ENCODE assay signal across 9 mouse cellular contexts in genomic region chr3:93360045-93360444, GRCm38 (mm10). TPM values are rescaled to one million over a fixed set of nuclear protein-coding genes. Genes with fewer than 3 reads are reported as not detected.
DNase-seq lines count a peak whose midpoint lies in the region; ATAC-seq lines count a peak whose summit lies in the region.
"Had no signal": no experiment of that assay in that cellular context is flagged by ENCODE, and none has a peak within 500 bp of the region (broad histone marks: within the 10 kb centered on the region; RNA-seq: fewer than 3 reads in every experiment).

No protein-coding gene starts in this region.

- intact Hi-C loops in heart, postnatal 36 days (cut with DNase I): loop anchor here (5.0 kb wide), 1 partner anchor 247 kb away; no protein-coding TSS in a partner anchor

- no peaks in the 10 kb centered on the region for H3K9me3 ChIP-seq in heart, embryonic 12.5 days (replicated peaks)
- no peaks in the 10 kb centered on the region for H3K9me3 ChIP-seq in embryonic facial prominence, embryonic 11.5 days (replicated peaks; ENCODE audit: control insufficient read depth, low read length)
- H3K9me3 ChIP-seq in limb, embryonic 10.5 days (replicated peaks): no peaks in the 10 kb centered on the region
- H3K9me3 ChIP-seq: embryonic facial prominence, embryonic 12.5 days had no signal

- no peak overlapping the region for H3K4me2 ChIP-seq in heart, embryonic 12.5 days
- H3K4me2 ChIP-seq in embryonic facial prominence, embryonic 11.5 days (ENCODE audit: low read depth, low read length): no peak overlapping the region
- H3K4me2 ChIP-seq: embryonic facial prominence, embryonic 12.5 days had no signal

- no peak overlapping the region for H3K4me3 ChIP-seq in heart, embryonic 12.5 days
- H3K4me3 ChIP-seq in embryonic facial prominence, embryonic 11.5 days (ENCODE audit: low read depth, low read length): no peak overlapping the region
- H3K4me3 ChIP-seq in limb, embryonic 10.5 days: no peak overlapping the region
- H3K4me3 ChIP-seq: embryonic facial prominence, embryonic 12.5 days had no signal

- DNase-seq in heart, postnatal 36 days: peak; percentile 4 to 29
- DNase-seq in R1 (ENCODE audit: low read depth, low spot score): peak; percentile 71
- DNase-seq in embryonic facial prominence, embryonic 11.5 days (ENCODE audit: low spot score): peak; percentile 50
- DNase-seq in kidney, adult 18-20 months: peak; percentile 50
- DNase-seq in limb, embryonic 10.5 days (ENCODE audit: low spot score): peak; percentile 75
- DNase-seq in ovary, postnatal 10 days (ENCODE audit: low spot score): peak; percentile 15
- DNase-seq in urinary bladder, adult 2 months (ENCODE audit: low spot score): peak; percentile 43

- H3K36me3 ChIP-seq in heart, embryonic 12.5 days: no peaks in the 10 kb centered on the region
- no peaks in the 10 kb centered on the region for H3K36me3 ChIP-seq in embryonic facial prominence, embryonic 11.5 days (replicated peaks; ENCODE audit: control insufficient read depth, insufficient read depth, low read depth, low read length)
- H3K36me3 ChIP-seq in limb, embryonic 10.5 days: no peaks in the 10 kb centered on the region
- H3K36me3 ChIP-seq: embryonic facial prominence, embryonic 12.5 days had no signal

- H3K9ac ChIP-seq in heart, embryonic 12.5 days: no peak overlapping the region
- no peak overlapping the region for H3K9ac ChIP-seq in embryonic facial prominence, embryonic 11.5 days (replicated peaks; ENCODE audit: low read length)
- H3K9ac ChIP-seq: embryonic facial prominence, embryonic 12.5 days had no signal

- H3K4me1 ChIP-seq in heart, embryonic 12.5 days (replicated peaks): no peaks in the 10 kb centered on the region
- H3K4me1 ChIP-seq in embryonic facial prominence, embryonic 11.5 days (ENCODE audit: control insufficient read depth, insufficient read depth, low read length): no peaks in the 10 kb centered on the region
- H3K4me1 ChIP-seq in limb, embryonic 10.5 days: no peaks in the 10 kb centered on the region
- H3K4me1 ChIP-seq: embryonic facial prominence, embryonic 12.5 days had no signal

- peaks cover 3% of the 10 kb centered on the region; the same call in 1 of the 2 replicates for H3K27me3 ChIP-seq in heart, embryonic 12.5 days (replicated peaks)
- no peaks in the 10 kb centered on the region for H3K27me3 ChIP-seq in embryonic facial prominence, embryonic 11.5 days (ENCODE audit: control insufficient read depth, insufficient read depth, low read length)
- H3K27me3 ChIP-seq in limb, embryonic 10.5 days (ENCODE audit: low read depth, poor library complexity, severe bottlenecking): peaks cover 6% of the 10 kb centered on the region; the same call in 1 of the 2 replicates
- H3K27me3 ChIP-seq: embryonic facial prominence, embryonic 12.5 days had no signal

- ATAC-seq in heart, embryonic 12.5 days (ENCODE audit: insufficient number of reproducible peaks, low FRiP score): no peak
- ATAC-seq in embryonic facial prominence, embryonic 11.5 days (replicated peaks; ENCODE audit: insufficient number of reproducible peaks, low FRiP score, low TSS enrichment, low read depth): no peak

- 20% methylated on average over 7 of the region's 7 CpGs for WGBS in heart, embryonic 12.5 days
- 22% methylated on average over 7 of the region's 7 CpGs for WGBS in embryonic facial prominence, embryonic 11.5 days
- WGBS in limb, embryonic 10.5 days: 22% methylated on average over 7 of the region's 7 CpGs

- no peak overlapping the region for H3K27ac ChIP-seq in heart, embryonic 12.5 days (ENCODE audit: poor library complexity, severe bottlenecking)
- no peak overlapping the region for H3K27ac ChIP-seq in embryonic facial prominence, embryonic 11.5 days (replicated peaks; ENCODE audit: low read depth, low read length)
- H3K27ac ChIP-seq in limb, embryonic 10.5 days: no peak overlapping the region
- H3K27ac ChIP-seq: embryonic facial prominence, embryonic 12.5 days had no signal

RNA-seq across cellular contexts. Expression of gene Rptn, which starts 33.5 kb away (rescaled TPM):
- total RNA-seq in heart, postnatal 36 days (2021): not detected
- polyA plus RNA-seq in heart, embryonic 12.5 days (2016; fragmentation: Nextera tagmentation; extraction: Ambion mirVana): not detected in 2 replicates
- polyA plus RNA-seq in embryonic facial prominence, embryonic 11.5 days (2014; fragmentation: Nextera tagmentation; extraction: Ambion mirVana): not detected in 2 replicates
- polyA plus RNA-seq in limb, embryonic 10.5 days (2016; fragmentation: Nextera tagmentation; extraction: Ambion mirVana): not detected in 2 replicates
- polyA plus RNA-seq in urinary bladder, adult 2 months (2012; rRNA removed): 0.69 and 0.96 TPM in 2 replicates
- polyA plus RNA-seq: embryonic facial prominence, embryonic 12.5 days had no signal

RNA-seq across cellular contexts. Expression of gene Hrnr, which starts 40.5 kb away (rescaled TPM):
- total RNA-seq in heart, postnatal 36 days (2021): not detected
- polyA plus RNA-seq in heart, embryonic 12.5 days (2016; fragmentation: Nextera tagmentation; extraction: Ambion mirVana): not detected in 2 replicates
- not detected in 2 replicates for polyA plus RNA-seq in embryonic facial prominence, embryonic 11.5 days (2014; fragmentation: Nextera tagmentation; extraction: Ambion mirVana)
- not detected in 2 replicates for polyA plus RNA-seq in limb, embryonic 10.5 days (2016; fragmentation: Nextera tagmentation; extraction: Ambion mirVana)
- polyA plus RNA-seq in urinary bladder, adult 2 months (2012; rRNA removed): not detected in 2 replicates
- polyA plus RNA-seq: embryonic facial prominence, embryonic 12.5 days had no signal

Comparison
In these comparisons a context has a peak if more than half of its experiments do, and no peak if none do; other contexts are left out.
1. DNase-seq: peak in every context shown above with its lines; median percentile 75 in limb, embryonic 10.5 days; 71 in R1; 50 in embryonic facial prominence, embryonic 11.5 days; 50 in kidney, adult 18-20 months; 43 in urinary bladder, adult 2 months; 16 in heart, postnatal 36 days; 15 in ovary, postnatal 10 days.